ENCODE assay signal across 20 mouse cellular contexts in the genomic region with DNA sequence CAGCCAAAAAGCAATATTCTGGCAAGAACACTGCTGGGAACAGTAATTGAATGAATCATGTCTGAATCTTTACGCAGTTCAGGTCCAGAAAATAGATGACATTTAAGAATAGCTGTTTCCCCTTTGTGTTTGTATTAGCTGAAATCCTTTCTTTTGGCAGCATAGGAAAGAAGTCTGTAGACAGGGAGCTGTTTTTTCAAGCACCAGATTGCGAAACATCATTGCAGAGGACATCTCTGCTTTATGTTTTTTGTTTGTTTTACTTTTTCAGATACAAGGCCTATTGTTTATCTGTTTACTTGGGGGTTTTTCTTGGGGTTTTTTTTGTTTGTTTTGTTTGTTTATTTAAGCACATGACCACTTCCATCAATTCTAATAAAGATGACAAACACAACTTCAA.
DNase-seq lines count a peak whose midpoint lies in the region; ATAC-seq and TF ChIP-seq lines count a peak whose summit lies in the region.
"Had no signal": no experiment of that assay in that cellular context is flagged by ENCODE, and none has a peak within 500 bp of the region (broad histone marks: within the 10 kb centered on the region; RNA-seq: fewer than 3 reads in every experiment).

No protein-coding gene starts in this region.

- no peak overlapping the region for H3K9ac ChIP-seq in heart, postnatal 0 days (replicated peaks; ENCODE audit: low read depth, low read length)
- H3K9ac ChIP-seq: embryonic facial prominence, embryonic 13.5 days; forebrain, embryonic 15.5 days; heart, embryonic 12.5 days; hindbrain, embryonic 15.5 days had no signal

- TF ChIP-seq POLR2A in myocyte (IDR thresholded peaks at IDR 0.05; ENCODE audit: insufficient read length, low read depth), result no peak

- no peak for ATAC-seq in heart, postnatal 0 days (ENCODE audit: insufficient read depth, low read depth)
- ATAC-seq: forebrain, embryonic 15.5 days; intestine, postnatal 0 days had no signal

- no peak overlapping the region for H3K4me3 ChIP-seq in heart, postnatal 0 days (ENCODE audit: low read depth, low read length)
- no peak overlapping the region for H3K4me3 ChIP-seq in myocyte
- H3K4me3 ChIP-seq: embryonic facial prominence, embryonic 13.5 days; forebrain, embryonic 10.5 days; forebrain, embryonic 15.5 days; heart, embryonic 12.5 days; hindbrain, embryonic 15.5 days had no signal

- no peak for TF ChIP-seq EP300 in heart, postnatal 0 days (IDR thresholded peaks at IDR 0.05; ENCODE audit: low read depth)

- no peaks in the 10 kb centered on the region for H3K79me2 ChIP-seq in myocyte (ENCODE audit: control insufficient read depth, insufficient read depth)

- WGBS in heart, postnatal 0 days, result 50% methylated on average over 2 of the region's 2 CpGs

- no peaks in the 10 kb centered on the region for H3K36me3 ChIP-seq in heart, postnatal 0 days (replicated peaks; ENCODE audit: control insufficient read depth, insufficient read depth, low read length)
- no peaks in the 10 kb centered on the region for H3K36me3 ChIP-seq in myocyte (ENCODE audit: control insufficient read depth, insufficient read depth)
- H3K36me3 ChIP-seq: embryonic facial prominence, embryonic 13.5 days; forebrain, embryonic 10.5 days; forebrain, embryonic 15.5 days; heart, embryonic 12.5 days; hindbrain, embryonic 15.5 days had no signal

- no peaks in the 10 kb centered on the region for H3K9me3 ChIP-seq in heart, postnatal 0 days (replicated peaks; ENCODE audit: control insufficient read depth, low read length)
- H3K9me3 ChIP-seq: embryonic facial prominence, embryonic 13.5 days; forebrain, embryonic 10.5 days; forebrain, embryonic 15.5 days; heart, embryonic 12.5 days; hindbrain, embryonic 15.5 days had no signal

- peak; percentile 9 for DNase-seq in heart, postnatal 0 days (ENCODE audit: low spot score)
- DNase-seq in heart, adult 11 months, result no peak
- DNase-seq in 416B (ENCODE audit: low read depth), result peak; percentile 54
- DNase-seq in NIH3T3 (ENCODE audit: low read depth), result peak; percentile 46
- DNase-seq in thymus, postnatal 0 days (ENCODE audit: low spot score), result no peak
- no peak for DNase-seq in spleen, postnatal 4 days (ENCODE audit: low spot score in 2 of 2)
- DNase-seq: adrenal gland, postnatal 10 days; B cell, adult 2 months; cerebellum, adult 11-12 months; cerebellum, adult 9-10 months; cerebellum, postnatal 25 days; gastrocnemius, postnatal 14 days; heart, postnatal 36 days had no signal

- H3K27me3 ChIP-seq in heart, postnatal 0 days (ENCODE audit: control insufficient read depth, insufficient read depth, low read length), result no peaks in the 10 kb centered on the region
- no peaks in the 10 kb centered on the region for H3K27me3 ChIP-seq in myocyte (ENCODE audit: control insufficient read depth, insufficient read depth, insufficient read length)
- H3K27me3 ChIP-seq: embryonic facial prominence, embryonic 13.5 days; forebrain, embryonic 15.5 days; heart, embryonic 12.5 days; hindbrain, embryonic 15.5 days had no signal

- no peak overlapping the region for H3K4me2 ChIP-seq in heart, postnatal 0 days (ENCODE audit: low read depth, low read length)
- H3K4me2 ChIP-seq in myocyte (ENCODE audit: low read depth), result no peak overlapping the region
- H3K4me2 ChIP-seq: embryonic facial prominence, embryonic 13.5 days; forebrain, embryonic 15.5 days; heart, embryonic 12.5 days; hindbrain, embryonic 15.5 days had no signal

- no peaks in the 10 kb centered on the region for H3K4me1 ChIP-seq in heart, postnatal 0 days (ENCODE audit: control insufficient read depth, insufficient read depth)
- H3K4me1 ChIP-seq: embryonic facial prominence, embryonic 13.5 days; forebrain, embryonic 10.5 days; forebrain, embryonic 15.5 days; heart, embryonic 12.5 days; hindbrain, embryonic 15.5 days had no signal

- no peak overlapping the region for H3K27ac ChIP-seq in heart, postnatal 0 days (ENCODE audit: low read depth)
- H3K27ac ChIP-seq: embryonic facial prominence, embryonic 13.5 days; forebrain, embryonic 10.5 days; forebrain, embryonic 15.5 days; hindbrain, embryonic 15.5 days had no signal

- H3ac ChIP-seq in myocyte (ENCODE audit: control insufficient read depth, insufficient read length), result no peak overlapping the region

- no peak for TF ChIP-seq CTCF in heart, postnatal 0 days (IDR thresholded peaks at IDR 0.05; ENCODE audit: low read depth)

TF ChIP-seq in myocyte, 11 proteins besides CTCF, POLR2A, EP300 and RAD21:
- TF ChIP-seq MYOG (IDR thresholded peaks at IDR 0.05; ENCODE audit: control insufficient read depth in 1 of 3, insufficient read depth in 1 of 3, insufficient read length in 2 of 3, low read depth in 2 of 3), result no peak
- TF ChIP-seq TCF3 (IDR thresholded peaks at IDR 0.05; ENCODE audit: insufficient read length, low read depth), result no peak
- TF ChIP-seq CEBPB (IDR thresholded peaks at IDR 0.05; ENCODE audit: insufficient read depth, poor library complexity, severe bottlenecking), result peak; percentile 66; the same call in 1 of the 2 replicates
- no peak for TF ChIP-seq USF1 (IDR thresholded peaks at IDR 0.05; ENCODE audit: low read depth)

Comparison
In these comparisons a context has a peak if more than half of its experiments do, and no peak if none do; other contexts are left out.
1. DNase-seq: peak in heart, postnatal 0 days (single experiment), 416B (single experiment) and NIH3T3 (single experiment); none in heart, adult 11 months (single experiment), thymus, postnatal 0 days (single experiment) and spleen, postnatal 4 days (0 of 2).